Mouse (Mus musculus) embryonic facial prominence, embryonic 12.5 days (tissue): ENCODE data around the gene Rundc3a. TPM values are rescaled to one million over a fixed set of nuclear protein-coding genes. Genes with fewer than 3 reads are reported as not detected.

Experiments used
- ATAC-seq: fragments of 200-750 bp; cut with Nextera tagmentation; 2 replicates; pipeline ENCODE4 v1.8.0; 2017; ENCODE audit not compliant: insufficient number of reproducible peaks, insufficient read depth, low FRiP score, low TSS enrichment
- H3K27ac ChIP-seq: fragments of 300-500 bp; sonication (generic); 2 replicates; pipeline ENCODE4 v1.5.1; 2016; ENCODE audit warnings: mild to moderate bottlenecking
- H3K27me3 ChIP-seq: fragments of 300-500 bp; sonication (generic); 2 replicates; pipeline ENCODE4 v1.6.1; 2016; ENCODE audit warnings: mild to moderate bottlenecking, moderate library complexity
- H3K36me3 ChIP-seq: fragments of 300-500 bp; sonication (generic); 2 replicates; pipeline ENCODE4 v1.6.1; 2016; ENCODE audit warnings: mild to moderate bottlenecking
- H3K4me1 ChIP-seq: fragments of 300-500 bp; sonication (generic); 2 replicates; pipeline ENCODE4 v1.6.1; 2016
- H3K4me2 ChIP-seq: fragments of 300-500 bp; sonication (generic); replicated peaks from 2 replicates; pipeline ENCODE4 v1.6.1; 2016; ENCODE audit warnings: mild to moderate bottlenecking, moderate library complexity
- H3K4me3 ChIP-seq: fragments of 300-500 bp; sonication (generic); 2 replicates; pipeline ENCODE4 v1.5.1; 2016; ENCODE audit warnings: mild to moderate bottlenecking
- H3K9ac ChIP-seq: fragments of 300-500 bp; sonication (generic); 2 replicates; pipeline ENCODE4 v1.6.1; 2016; ENCODE audit warnings: mild to moderate bottlenecking, moderate library complexity
- H3K9me3 ChIP-seq: fragments of 300-500 bp; sonication (generic); 2 replicates; pipeline ENCODE4 v1.6.1; 2016; ENCODE audit warnings: mild to moderate bottlenecking, moderate library complexity
- WGBS: fragments of 180-500 bp; shearing (Covaris S2); methylation state at CpG from one replicate; pipeline ENCODE4 v1.1.7; 2016; 5-methylcytosine and 5-hydroxymethylcytosine counted together
- polyA plus RNA-seq: library from polyadenylated mRNA; unstranded; fragments of >200 nt; fragmentation: Nextera tagmentation; extraction: Ambion mirVana; gene quantifications from 2 replicates; pipeline ENCODE4 v1.2.1, GENCODE M21; 2016

The Rundc3a gene
- polyA plus RNA-seq, 1 experiment from 2014 or later: 15.9 TPM

- no peak overlapping the region for H3K27ac ChIP-seq
- WGBS: 72% methylated on average over 7 of the region's 7 CpGs
- no peak overlapping the region for H3K4me2 ChIP-seq
- H3K4me3 ChIP-seq: no peak overlapping the region
- no peak for ATAC-seq
- H3K36me3 ChIP-seq: no peaks in the 10 kb centered on the region
- H3K9me3 ChIP-seq: no peaks in the 10 kb centered on the region
- H3K9ac ChIP-seq: no peak overlapping the region
- peaks cover 66% of the 10 kb centered on the region for H3K27me3 ChIP-seq
- H3K4me1 ChIP-seq: peaks cover 42% of the 10 kb centered on the region
Measured at GRCm38 (mm10) chr11:102396671-102397141, 3.5 kb downstream of the Rundc3a start.

GRCm38 (mm10) chr11:102398007-102398825 lies 5.0 kb downstream of the Rundc3a start:
- Histone ChIP-seq H3K9me3 (no peaks in the 10 kb centered on the region), H3K36me3 (peaks cover 12% of the 10 kb centered on the region), H3K4me2 (no peak overlapping the region), H3K4me3 (no peak overlapping the region), H3K9ac (no peak overlapping the region), H3K27ac (no peak overlapping the region), H3K27me3 (peaks cover 76% of the 10 kb centered on the region), H3K4me1 (peaks cover 36% of the 10 kb centered on the region)
- WGBS: 75% methylated on average over 20 of the region's 20 CpGs
- no peak for ATAC-seq

GRCm38 (mm10) chr11:102399107-102399506 lies 5.9 kb downstream of the Rundc3a start:
- Histone ChIP-seq H3K4me3 (0 out of 2 replicates have a peak overlapping the region, but pooled peaks have one; percentile 32), H3K36me3 (peaks cover 21% of the 10 kb centered on the region), H3K9ac (no peak overlapping the region), H3K9me3 (no peaks in the 10 kb centered on the region), H3K27ac (no peak overlapping the region), H3K27me3 (peaks cover 73% of the 10 kb centered on the region), H3K4me1 (peaks cover 28% of the 10 kb centered on the region; the same call in 1 of the 2 replicates), H3K4me2 (peak overlapping the region; percentile 58)
- 16% methylated on average over 15 of the region's 15 CpGs for WGBS
- no peak for ATAC-seq

GRCm38 (mm10) chr11:102399610-102400072 lies 6.4 kb downstream of the Rundc3a start:
- 1% methylated on average over 34 of the region's 34 CpGs for WGBS
- peaks cover 26% of the 10 kb centered on the region for H3K36me3 ChIP-seq
- peaks cover 69% of the 10 kb centered on the region for H3K27me3 ChIP-seq
- no peak for ATAC-seq
- H3K4me3 ChIP-seq: peak overlapping the region; percentile 32
- H3K4me1 ChIP-seq: peaks cover 24% of the 10 kb centered on the region; the same call in 1 of the 2 replicates
- no peaks in the 10 kb centered on the region for H3K9me3 ChIP-seq
- peak overlapping the region; percentile 58 for H3K4me2 ChIP-seq
- H3K27ac ChIP-seq: no peak overlapping the region
- peak overlapping the region; percentile 37 for H3K9ac ChIP-seq

- ATAC-seq: no peak
- H3K27me3 ChIP-seq: peaks cover 63% of the 10 kb centered on the region
Measured at GRCm38 (mm10) chr11:102400513-102401084, 7.4 kb downstream of the Rundc3a start.

GRCm38 (mm10) chr11:102401898-102402500 lies 8.8 kb downstream of the Rundc3a start:
- Histone ChIP-seq H3K36me3 (peaks cover 30% of the 10 kb centered on the region), H3K4me3 (no peak overlapping the region), H3K27ac (no peak overlapping the region), H3K9ac (no peak overlapping the region), H3K27me3 (peaks cover 54% of the 10 kb centered on the region), H3K9me3 (no peaks in the 10 kb centered on the region), H3K4me1 (peaks cover 40% of the 10 kb centered on the region), H3K4me2 (no peak overlapping the region)
- WGBS: 56% methylated on average over 12 of the region's 12 CpGs
- ATAC-seq: no peak

More at GRCm38 (mm10) chr11:102400513-102401084, 7.4 kb downstream of the Rundc3a start:
- Histone ChIP-seq H3K4me1 (peaks cover 29% of the 10 kb centered on the region), H3K27ac (no peak overlapping the region), H3K36me3 (peaks cover 30% of the 10 kb centered on the region), H3K9me3 (no peaks in the 10 kb centered on the region), H3K4me2 (no peak overlapping the region), H3K9ac (no peak overlapping the region), H3K4me3 (no peak overlapping the region)
- WGBS: 21% methylated on average over 12 of the region's 12 CpGs

- no peak overlapping the region for H3K9ac ChIP-seq
- no peak overlapping the region for H3K27ac ChIP-seq
- H3K4me3 ChIP-seq: no peak overlapping the region
- H3K9me3 ChIP-seq: no peaks in the 10 kb centered on the region
- peaks cover 40% of the 10 kb centered on the region for H3K4me1 ChIP-seq
- no peak overlapping the region for H3K4me2 ChIP-seq
- peaks cover 30% of the 10 kb centered on the region for H3K36me3 ChIP-seq
- no peak for ATAC-seq
- 94% methylated on average over 11 of the region's 11 CpGs for WGBS
- peaks cover 38% of the 10 kb centered on the region for H3K27me3 ChIP-seq
Measured at GRCm38 (mm10) chr11:102403657-102404056, 10.5 kb downstream of the Rundc3a start.

GRCm38 (mm10) chr11:102404161-102405010 lies 11.2 kb downstream of the Rundc3a start:
- Histone ChIP-seq H3K36me3 (peaks cover 30% of the 10 kb centered on the region), H3K4me2 (no peak overlapping the region), H3K27ac (no peak overlapping the region), H3K4me1 (peaks cover 44% of the 10 kb centered on the region), H3K9ac (0 out of 2 replicates have a peak overlapping the region, but pooled peaks have one; percentile 0), H3K4me3 (no peak overlapping the region), H3K27me3 (peaks cover 33% of the 10 kb centered on the region), H3K9me3 (no peaks in the 10 kb centered on the region)
- WGBS: 77% methylated on average over 18 of the region's 18 CpGs
- ATAC-seq: no peak

GRCm38 (mm10) chr11:102405544-102406285 lies 12.5 kb downstream of the Rundc3a start:
- Histone ChIP-seq H3K36me3 (peaks cover 30% of the 10 kb centered on the region), H3K4me2 (peak overlapping the region; percentile 83), H3K4me3 (peak overlapping the region; percentile 80), H3K9me3 (no peaks in the 10 kb centered on the region), H3K27ac (no peak overlapping the region), H3K4me1 (peaks cover 32% of the 10 kb centered on the region), H3K27me3 (peaks cover 19% of the 10 kb centered on the region), H3K9ac (peak overlapping the region; percentile 85)
- WGBS: 84% methylated on average over 11 of the region's 11 CpGs
- ATAC-seq: no peak

- peak overlapping the region; percentile 87; the same call in 1 of the 2 replicates for H3K27ac ChIP-seq
- WGBS: 11% methylated on average over 3 of the region's 3 CpGs
- no peak for ATAC-seq
Measured at GRCm38 (mm10) chr11:102406401-102406800, 13.2 kb downstream of the Rundc3a start.

More at GRCm38 (mm10) chr11:102406401-102406800, 13.2 kb downstream of the Rundc3a start:
- Histone ChIP-seq H3K36me3 (peaks cover 30% of the 10 kb centered on the region), H3K9me3 (no peaks in the 10 kb centered on the region), H3K4me1 (peaks cover 32% of the 10 kb centered on the region), H3K9ac (peak overlapping the region; percentile 85), H3K4me3 (peak overlapping the region; percentile 80), H3K4me2 (peak overlapping the region; percentile 83), H3K27me3 (peaks cover 13% of the 10 kb centered on the region)
